Mouse (Mus musculus): ENCODE measurements around the gene Cbln1.

GRCm38 (mm10) chr8:87451737-87452136, 20.7 kb downstream of the Cbln1 start:
- TF ChIP-seq POLR2A (IDR thresholded peaks at IDR 0.05; ENCODE audit: low read depth, low read length) (no peak), CTCF (IDR thresholded peaks at IDR 0.05; ENCODE audit: extremely low read depth, insufficient read depth, insufficient read length, insufficient replicate concordance) (no peak)

Measured in spleen, adult 2 months (tissue).